Mouse (Mus musculus): ENCODE measurements at regions not wholly inside any gene's neighbourhood (a gene's known extent, or its start where the extent isn't known, plus 50 kb on each side); places are given as distances from the start of the nearest gene placed in this dataset.

DNA sequence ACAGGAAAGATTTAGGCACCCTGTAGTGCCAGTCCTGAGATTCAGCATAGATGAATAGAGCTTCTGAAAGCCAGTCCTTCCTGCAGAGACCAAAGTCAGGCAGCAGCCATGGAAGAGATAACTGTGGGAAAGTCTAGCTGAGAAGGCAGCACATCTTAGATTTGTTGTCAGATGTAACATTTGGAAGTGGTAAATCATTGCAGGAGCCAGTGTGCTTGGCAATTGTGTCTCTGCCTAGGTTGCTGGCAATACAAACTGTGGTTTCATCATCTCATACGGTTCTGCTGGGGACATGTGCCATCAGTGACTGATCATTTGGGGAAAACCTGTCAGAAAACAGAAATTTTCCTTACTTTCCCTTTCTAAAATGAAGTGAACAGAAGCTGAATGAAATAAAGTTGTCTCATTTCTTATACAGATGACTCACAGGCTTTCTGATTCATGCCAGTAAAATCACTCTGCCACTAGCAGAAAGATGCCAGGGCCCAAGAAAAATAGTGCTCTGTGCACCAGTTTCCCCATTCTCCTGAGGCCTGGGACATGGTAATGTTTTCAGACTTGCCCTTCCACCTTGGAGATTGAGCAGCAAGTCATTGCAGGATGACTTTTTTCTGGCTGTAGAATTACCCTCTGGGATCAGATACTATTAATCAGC is 411.3 kb downstream of the Adcyap1 start:
- 51% methylated on average over 1 of the region's 1 CpGs for WGBS
- DNase-seq (ENCODE audit: low read depth, low spot score), result no peak

All from large intestine, adult 2 months (tissue).